In the genomic region with DNA sequence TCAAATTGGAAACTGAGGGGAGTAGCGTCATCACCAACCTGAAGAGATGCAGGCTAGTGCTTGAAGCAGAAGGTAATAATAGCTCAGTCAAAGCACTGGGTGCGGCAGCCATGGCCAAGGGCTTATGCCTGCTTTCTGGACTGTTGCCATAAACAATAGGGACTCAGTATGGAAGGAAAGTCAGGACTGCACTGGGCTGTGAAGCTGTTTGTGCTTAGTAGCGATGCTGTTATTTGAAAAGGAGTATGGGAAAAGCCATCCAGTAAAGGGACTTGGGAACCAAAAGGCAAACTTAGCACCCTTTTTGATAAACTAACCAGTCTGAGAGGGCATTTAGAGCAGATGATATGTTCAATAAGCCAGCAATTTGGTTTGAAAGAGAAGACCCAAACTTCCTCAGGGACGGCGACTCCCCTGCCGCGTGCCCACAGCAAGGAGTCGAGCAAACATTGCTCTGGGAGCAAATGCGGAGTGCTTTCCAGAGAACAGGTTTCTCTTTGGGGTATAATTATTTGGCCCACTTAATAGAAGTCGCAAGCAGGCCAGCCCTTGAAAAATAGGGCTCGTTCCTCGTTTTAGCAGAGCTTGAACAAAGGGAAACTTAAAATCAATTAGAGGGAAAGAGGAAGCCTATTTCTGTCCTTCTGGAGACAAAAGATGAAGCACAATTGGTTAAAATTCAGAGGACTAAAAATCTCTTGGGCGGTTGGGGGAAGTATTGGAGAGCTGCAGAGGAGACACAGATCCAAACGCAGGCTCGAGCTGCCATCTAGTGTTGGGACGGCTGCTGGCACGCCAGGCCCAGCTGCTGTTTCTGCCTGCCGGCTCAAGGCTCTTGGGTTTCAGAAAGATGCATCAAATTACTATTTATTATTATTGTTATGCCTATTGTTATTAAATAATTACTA, we compare ENCODE assay signal across 9 mouse cellular contexts.
DNase-seq lines count a peak whose midpoint lies in the region; ATAC-seq and TF ChIP-seq lines count a peak whose summit lies in the region.
"Had no signal": no experiment of that assay in that cellular context is flagged by ENCODE, and none has a peak within 500 bp of the region (broad histone marks: within the 10 kb centered on the region; RNA-seq: fewer than 3 reads in every experiment).

No protein-coding gene starts in this region.

- peak; percentile 85 for TF ChIP-seq CTCF in ES-Bruce4 (IDR thresholded peaks at IDR 0.05; ENCODE audit: low read depth, low read length)

- no peak overlapping the region for H3K4me3 ChIP-seq in ES-Bruce4 (ENCODE audit: low read depth, low read length)
- peak overlapping the region; percentile 20 for H3K4me3 ChIP-seq in heart, embryonic 15.5 days
- H3K4me3 ChIP-seq in liver, embryonic 12.5 days = no peak overlapping the region
- H3K4me3 ChIP-seq in neural tube, embryonic 15.5 days (replicated peaks) = peak overlapping the region; percentile 15; the same call in 1 of the 2 replicates

- no peaks in the 10 kb centered on the region for H3K27me3 ChIP-seq in ES-Bruce4 (ENCODE audit: control insufficient read depth, insufficient read depth, low read length, poor library complexity, severe bottlenecking)
- H3K27me3 ChIP-seq in heart, embryonic 15.5 days = no peaks in the 10 kb centered on the region
- no peaks in the 10 kb centered on the region for H3K27me3 ChIP-seq in liver, embryonic 12.5 days (replicated peaks)
- H3K27me3 ChIP-seq in neural tube, embryonic 15.5 days (replicated peaks) = no peaks in the 10 kb centered on the region

- H3K9me3 ChIP-seq in ES-Bruce4 (replicated peaks; ENCODE audit: control insufficient read depth, insufficient read depth, low read length, poor library complexity, severe bottlenecking) = no peaks in the 10 kb centered on the region
- H3K9me3 ChIP-seq in heart, embryonic 15.5 days (replicated peaks) = no peaks in the 10 kb centered on the region
- no peaks in the 10 kb centered on the region for H3K9me3 ChIP-seq in liver, embryonic 12.5 days (replicated peaks)
- H3K9me3 ChIP-seq in neural tube, embryonic 15.5 days (replicated peaks) = no peaks in the 10 kb centered on the region

- no peak; the same call in 1 of the 2 replicates for ATAC-seq in heart, embryonic 15.5 days (replicated peaks; ENCODE audit: insufficient number of reproducible peaks, insufficient read depth, low FRiP score, low read depth)
- ATAC-seq in liver, embryonic 12.5 days = no peak
- ATAC-seq in neural tube, embryonic 15.5 days (ENCODE audit: low FRiP score) = peak; percentile 95

- no peaks in the 10 kb centered on the region for H3K36me3 ChIP-seq in ES-Bruce4 (ENCODE audit: control insufficient read depth, insufficient read depth, low read length, poor library complexity, severe bottlenecking)
- H3K36me3 ChIP-seq in heart, embryonic 15.5 days = no peaks in the 10 kb centered on the region
- no peaks in the 10 kb centered on the region for H3K36me3 ChIP-seq in liver, embryonic 12.5 days
- H3K36me3 ChIP-seq in neural tube, embryonic 15.5 days = no peaks in the 10 kb centered on the region

- H3K9ac ChIP-seq in ES-Bruce4 (ENCODE audit: low read depth, poor library complexity, severe bottlenecking) = no peak overlapping the region
- no peak overlapping the region for H3K9ac ChIP-seq in heart, embryonic 15.5 days
- no peak overlapping the region for H3K9ac ChIP-seq in liver, embryonic 12.5 days
- H3K9ac ChIP-seq in neural tube, embryonic 15.5 days (replicated peaks) = peak overlapping the region; percentile 3; the same call in 1 of the 2 replicates

- no peak for TF ChIP-seq EP300 in ES-Bruce4 (IDR thresholded peaks at IDR 0.05; ENCODE audit: insufficient read depth, low read depth, low read length)

- DNase-seq in brain, embryonic 18.5 days (ENCODE audit: low read depth, low spot score) = peak; percentile 79
- DNase-seq in fibroblast of lung, adult 2 months (ENCODE audit: low read depth) = peak; percentile 23
- DNase-seq in kidney, postnatal 14 days = peak; percentile 75
- peak; percentile 73 for DNase-seq in thymus, postnatal 4 days

- TF ChIP-seq POLR2A in ES-Bruce4 (IDR thresholded peaks at IDR 0.05; ENCODE audit: insufficient read depth, low read length) = no peak

- no peak overlapping the region for H3K27ac ChIP-seq in ES-Bruce4 (ENCODE audit: insufficient read depth, low read length)
- H3K27ac ChIP-seq in heart, embryonic 15.5 days = no peak overlapping the region
- no peak overlapping the region for H3K27ac ChIP-seq in liver, embryonic 12.5 days
- peak overlapping the region; percentile 70 for H3K27ac ChIP-seq in neural tube, embryonic 15.5 days (replicated peaks)
- H3K27ac ChIP-seq: macrophage had no signal

- H3K4me2 ChIP-seq in heart, embryonic 15.5 days = peak overlapping the region; percentile 51
- peak overlapping the region; percentile 24; the same call in 1 of the 2 replicates for H3K4me2 ChIP-seq in liver, embryonic 12.5 days
- H3K4me2 ChIP-seq in neural tube, embryonic 15.5 days = peak overlapping the region; percentile 50

- WGBS in heart, embryonic 15.5 days = 19% methylated on average over 18 of the region's 18 CpGs
- 31% methylated on average over 18 of the region's 18 CpGs for WGBS in liver, embryonic 12.5 days (ENCODE audit: insufficient replicate concordance)
- 10% methylated on average over 18 of the region's 18 CpGs for WGBS in neural tube, embryonic 15.5 days

- no peaks in the 10 kb centered on the region for H3K4me1 ChIP-seq in ES-Bruce4 (ENCODE audit: control insufficient read depth, insufficient read depth, low read length)
- peaks cover 8% of the 10 kb centered on the region for H3K4me1 ChIP-seq in heart, embryonic 15.5 days (replicated peaks)
- peaks cover 18% of the 10 kb centered on the region for H3K4me1 ChIP-seq in liver, embryonic 12.5 days
- peaks cover 22% of the 10 kb centered on the region for H3K4me1 ChIP-seq in neural tube, embryonic 15.5 days

Comparison
In these comparisons a context has a peak if more than half of its experiments do, and no peak if none do; other contexts are left out.
1. H3K4me3 ChIP-seq: peak in heart, embryonic 15.5 days (single experiment) and neural tube, embryonic 15.5 days (single experiment); none in ES-Bruce4 (single experiment) and liver, embryonic 12.5 days (single experiment).
2. DNase-seq: peak in every context shown above with its lines; median percentile 79 in brain, embryonic 18.5 days; 75 in kidney, postnatal 14 days; 73 in thymus, postnatal 4 days; 23 in fibroblast of lung, adult 2 months.
3. Peak in every context shown above with its lines, with median percentiles within 50 percentile points of each other: H3K4me2 ChIP-seq.